Mouse (Mus musculus): ENCODE results near the gene Mfsd5.

DNA sequence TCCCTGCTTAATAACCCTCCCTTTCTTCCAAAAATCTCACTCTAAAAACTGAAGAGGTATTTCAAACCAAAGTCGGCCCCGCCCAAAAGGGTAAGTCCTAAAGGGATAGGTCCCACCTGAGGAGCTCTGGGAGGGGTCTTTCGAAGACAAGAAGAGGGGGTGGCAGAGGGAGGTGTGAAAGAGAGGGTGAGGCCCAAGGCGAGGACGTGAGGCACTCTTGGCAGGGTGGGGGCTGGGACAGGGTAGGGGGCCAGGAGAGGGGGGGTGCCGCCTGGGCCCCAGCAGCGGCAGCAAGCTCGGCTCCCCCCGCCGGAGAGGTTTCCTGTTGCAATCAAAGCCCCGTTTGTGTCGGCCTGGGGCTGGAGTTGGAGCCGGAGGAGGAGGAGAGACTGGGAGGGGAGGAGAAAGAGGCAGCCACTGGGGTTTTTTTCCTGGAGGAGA is 30.0 kb upstream of the Mfsd5 start:
- TF ChIP-seq CTCF (IDR thresholded peaks at IDR 0.05; ENCODE audit: insufficient read depth, low read depth, low read length) (no peak), POLR2A (IDR thresholded peaks at IDR 0.05; ENCODE audit: insufficient read depth, low read depth, low read length) (no peak)

All from olfactory bulb, adult 2 months (tissue).